Mouse (Mus musculus): ENCODE measurements at regions not wholly inside any gene's neighbourhood (a gene's known extent, or its start where the extent isn't known, plus 50 kb on each side); places are given as distances from the start of the nearest gene placed in this dataset.
A peak's percentile ranks its signal among the peaks of the same experiment; 100 is the strongest.

DNA sequence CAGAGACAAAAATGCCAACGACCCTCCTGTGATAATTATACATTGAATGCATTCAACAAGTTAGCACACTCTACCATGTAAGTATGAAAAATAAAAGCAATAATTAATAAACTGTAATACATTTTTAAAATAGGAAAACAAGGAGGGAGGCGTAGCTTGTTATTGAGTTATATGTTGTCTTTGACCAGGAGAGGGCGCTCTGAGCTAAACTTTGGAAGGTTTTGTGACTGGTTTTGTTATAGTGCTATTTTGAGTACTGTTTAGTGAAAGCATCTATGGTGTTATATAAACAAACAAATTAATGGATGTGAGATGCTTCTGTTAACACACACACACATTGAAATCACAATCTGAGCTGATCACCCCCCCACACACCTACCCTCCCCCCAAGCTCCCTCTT lies 166.6 kb upstream of the Adamts16 start:
- H3K4me1 ChIP-seq (ENCODE audit: control insufficient read depth, insufficient read depth, low read length), result no peaks in the 10 kb centered on the region
- TF ChIP-seq CTCF (IDR thresholded peaks at IDR 0.05; ENCODE audit: borderline replicate concordance, insufficient read depth, low read depth, low read length), result no peak
- TF ChIP-seq POLR2A (IDR thresholded peaks at IDR 0.05; ENCODE audit: borderline replicate concordance, insufficient read depth, low read length), result no peak
- DNase-seq, result no peak
- 14% methylated on average over 3 of the region's 3 CpGs for WGBS
- no peak overlapping the region for H3K4me3 ChIP-seq (replicated peaks; ENCODE audit: insufficient read depth, low read depth, low read length)
- no peak overlapping the region for H3K27ac ChIP-seq (ENCODE audit: insufficient read depth, low read length)
- H3K27me3 ChIP-seq (ENCODE audit: control insufficient read depth, insufficient read depth, low read length), result no peaks in the 10 kb centered on the region

DNA sequence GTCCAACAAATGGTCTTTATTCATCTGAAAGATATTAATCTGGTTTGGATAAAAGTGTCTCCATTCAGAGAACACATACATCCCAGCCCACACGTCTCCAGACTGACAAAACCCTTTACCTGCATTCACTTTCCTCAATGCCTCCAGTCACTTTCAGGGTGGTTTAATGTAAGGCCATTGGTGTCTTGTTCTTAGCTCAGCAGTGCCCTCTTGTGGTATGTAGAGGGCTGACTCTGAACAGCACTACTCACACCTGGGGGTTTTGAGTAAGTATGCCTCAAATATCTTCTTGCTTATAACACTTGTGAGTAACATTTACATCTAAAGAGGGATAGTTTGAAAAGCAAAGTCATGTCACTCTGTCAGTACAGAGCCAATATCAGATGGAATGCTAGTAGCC lies 164.5 kb upstream of the Adamts16 start:
- Histone ChIP-seq H3K4me1 (ENCODE audit: control insufficient read depth, insufficient read depth, low read length) (no peaks in the 10 kb centered on the region), H3K27me3 (ENCODE audit: control insufficient read depth, insufficient read depth, low read length) (no peaks in the 10 kb centered on the region), H3K27ac (ENCODE audit: insufficient read depth, low read length) (no peak overlapping the region), H3K4me3 (replicated peaks; ENCODE audit: insufficient read depth, low read depth, low read length) (no peak overlapping the region)
- DNase-seq, result peak; percentile 9 to 20
- WGBS, result 5% methylated on average over 1 of the region's 1 CpGs
- TF ChIP-seq POLR2A (IDR thresholded peaks at IDR 0.05; ENCODE audit: borderline replicate concordance, insufficient read depth, low read length), result no peak
- peak; percentile 40; the same call in 1 of the 2 replicates for TF ChIP-seq CTCF (IDR thresholded peaks at IDR 0.05; ENCODE audit: borderline replicate concordance, insufficient read depth, low read depth, low read length)

GRCm38 (mm10) chr13:71003517-71003916 lies 161.9 kb upstream of the Adamts16 start:
- Histone ChIP-seq H3K4me3 (replicated peaks; ENCODE audit: insufficient read depth, low read depth, low read length) (no peak overlapping the region), H3K27ac (ENCODE audit: insufficient read depth, low read length) (no peak overlapping the region), H3K4me1 (ENCODE audit: control insufficient read depth, insufficient read depth, low read length) (no peaks in the 10 kb centered on the region), H3K27me3 (ENCODE audit: control insufficient read depth, insufficient read depth, low read length) (no peaks in the 10 kb centered on the region)
- 3% methylated on average over 3 of the region's 3 CpGs for WGBS
- TF ChIP-seq POLR2A (IDR thresholded peaks at IDR 0.05; ENCODE audit: borderline replicate concordance, insufficient read depth, low read length), result no peak
- no peak for TF ChIP-seq CTCF (IDR thresholded peaks at IDR 0.05; ENCODE audit: borderline replicate concordance, insufficient read depth, low read depth, low read length)
- DNase-seq, result no peak

DNA sequence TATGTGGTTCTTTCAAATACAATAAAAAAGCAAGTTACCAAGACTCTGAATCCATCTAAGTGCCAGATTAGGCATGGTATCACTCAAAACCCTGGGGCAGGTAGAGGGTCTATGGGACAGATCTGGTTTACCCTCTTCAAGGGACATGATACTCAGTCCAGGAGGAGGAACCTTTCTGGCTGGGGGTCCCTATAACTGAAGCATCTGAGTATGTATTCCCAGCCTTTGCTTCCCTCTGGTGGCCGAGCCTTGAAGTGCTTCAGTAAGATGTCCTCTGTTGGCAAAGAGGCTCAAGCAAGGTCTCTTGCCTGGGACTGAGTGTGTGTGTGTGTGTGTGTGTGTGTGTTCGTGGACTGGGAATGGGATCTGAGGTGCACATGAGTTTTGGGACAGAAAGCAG lies 159.7 kb upstream of the Adamts16 start:
- no peak overlapping the region for H3K4me3 ChIP-seq (replicated peaks; ENCODE audit: insufficient read depth, low read depth, low read length)
- TF ChIP-seq CTCF (IDR thresholded peaks at IDR 0.05; ENCODE audit: borderline replicate concordance, insufficient read depth, low read depth, low read length), result peak; percentile 58
- TF ChIP-seq POLR2A (IDR thresholded peaks at IDR 0.05; ENCODE audit: borderline replicate concordance, insufficient read depth, low read length), result no peak
- H3K27ac ChIP-seq (ENCODE audit: insufficient read depth, low read length), result no peak overlapping the region
- no peaks in the 10 kb centered on the region for H3K27me3 ChIP-seq (ENCODE audit: control insufficient read depth, insufficient read depth, low read length)
- H3K4me1 ChIP-seq (ENCODE audit: control insufficient read depth, insufficient read depth, low read length), result no peaks in the 10 kb centered on the region
- peak; percentile 22 to 35 for DNase-seq
- WGBS, result 10% methylated on average over 2 of the region's 2 CpGs

- Histone ChIP-seq H3K4me1 (ENCODE audit: control insufficient read depth, insufficient read depth, low read length) (no peaks in the 10 kb centered on the region), H3K27me3 (ENCODE audit: control insufficient read depth, insufficient read depth, low read length) (no peaks in the 10 kb centered on the region), H3K27ac (ENCODE audit: insufficient read depth, low read length) (no peak overlapping the region), H3K4me3 (replicated peaks; ENCODE audit: insufficient read depth, low read depth, low read length) (no peak overlapping the region)
- no peak for DNase-seq
- WGBS, result 27% methylated on average over 5 of the region's 5 CpGs
- TF ChIP-seq POLR2A (IDR thresholded peaks at IDR 0.05; ENCODE audit: borderline replicate concordance, insufficient read depth, low read length), result no peak
- no peak for TF ChIP-seq CTCF (IDR thresholded peaks at IDR 0.05; ENCODE audit: borderline replicate concordance, insufficient read depth, low read depth, low read length)
These were observed 158.9 kb upstream of the Adamts16 start for GRCm38 (mm10) chr13:71000422-71001008.

DNA sequence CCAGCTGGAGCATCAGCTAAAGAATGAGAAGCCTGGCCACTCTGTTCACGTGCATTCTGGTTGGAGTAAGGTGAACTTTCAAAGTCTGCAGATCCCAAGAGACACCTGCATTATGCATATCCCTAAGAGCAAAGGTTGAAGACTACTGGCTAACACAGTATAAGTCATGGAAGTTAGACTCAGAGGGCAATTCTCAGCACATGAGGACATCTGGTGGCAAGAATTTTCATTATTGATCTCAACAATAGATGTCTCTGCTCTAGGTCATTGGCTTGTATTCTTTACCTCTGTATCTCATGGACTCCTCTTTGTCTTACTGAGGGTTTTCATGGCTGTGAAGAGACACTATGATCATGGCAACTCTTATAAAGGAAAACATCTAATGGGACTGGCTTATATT lies 151.9 kb upstream of the Adamts16 start:
- WGBS, result 74% methylated on average over 1 of the region's 1 CpGs
- DNase-seq, result no peak
- Histone ChIP-seq H3K4me1 (ENCODE audit: control insufficient read depth, insufficient read depth, low read length) (no peaks in the 10 kb centered on the region), H3K27ac (ENCODE audit: insufficient read depth, low read length) (no peak overlapping the region), H3K4me3 (replicated peaks; ENCODE audit: insufficient read depth, low read depth, low read length) (no peak overlapping the region), H3K27me3 (ENCODE audit: control insufficient read depth, insufficient read depth, low read length) (no peaks in the 10 kb centered on the region)
- TF ChIP-seq CTCF (IDR thresholded peaks at IDR 0.05; ENCODE audit: borderline replicate concordance, insufficient read depth, low read depth, low read length) (no peak), POLR2A (IDR thresholded peaks at IDR 0.05; ENCODE audit: borderline replicate concordance, insufficient read depth, low read length) (no peak)

DNA sequence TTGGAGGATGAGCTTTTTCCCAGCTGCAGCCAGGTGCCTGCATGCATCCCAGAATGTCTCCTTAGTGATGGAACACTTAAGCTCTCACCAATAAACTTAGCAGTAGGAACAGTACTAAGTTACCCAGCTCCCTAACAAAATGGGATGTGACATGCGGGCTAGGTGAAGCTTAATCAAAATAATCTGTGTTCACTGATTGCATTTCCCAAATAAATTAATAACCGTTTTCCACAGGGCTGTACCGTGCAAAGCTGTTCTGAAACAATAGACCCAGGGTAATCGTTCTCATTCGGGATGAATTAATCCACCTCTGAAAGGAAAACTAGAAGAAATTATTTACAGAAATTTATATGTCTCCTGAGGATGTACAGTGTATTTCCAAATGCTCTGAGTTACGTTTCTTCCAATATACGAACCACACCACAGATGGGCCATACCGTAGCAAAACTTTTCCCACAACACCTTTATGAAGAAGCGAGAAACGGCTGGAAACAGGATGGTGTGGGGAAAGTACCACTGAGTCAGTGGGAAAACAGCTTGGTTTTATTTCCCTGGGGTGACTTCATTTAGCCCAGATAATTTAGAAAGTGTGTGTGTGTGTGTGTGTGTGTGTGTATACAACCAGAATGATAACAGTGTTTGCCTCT lies 148.5 kb upstream of the Adamts16 start:
- no peaks in the 10 kb centered on the region for H3K27me3 ChIP-seq (ENCODE audit: control insufficient read depth, insufficient read depth, low read length)
- H3K4me3 ChIP-seq (replicated peaks; ENCODE audit: insufficient read depth, low read depth, low read length), result no peak overlapping the region
- WGBS, result 93% methylated on average over 10 of the region's 10 CpGs
- DNase-seq, result no peak
- H3K27ac ChIP-seq (ENCODE audit: insufficient read depth, low read length), result no peak overlapping the region
- no peaks in the 10 kb centered on the region for H3K4me1 ChIP-seq (ENCODE audit: control insufficient read depth, insufficient read depth, low read length)
- no peak for TF ChIP-seq CTCF (IDR thresholded peaks at IDR 0.05; ENCODE audit: borderline replicate concordance, insufficient read depth, low read depth, low read length)
- no peak for TF ChIP-seq POLR2A (IDR thresholded peaks at IDR 0.05; ENCODE audit: borderline replicate concordance, insufficient read depth, low read length)

- no peak for DNase-seq
- no peaks in the 10 kb centered on the region for H3K27me3 ChIP-seq (ENCODE audit: control insufficient read depth, insufficient read depth, low read length)
- WGBS, result 85% methylated on average over 1 of the region's 1 CpGs
- no peak for TF ChIP-seq POLR2A (IDR thresholded peaks at IDR 0.05; ENCODE audit: borderline replicate concordance, insufficient read depth, low read length)
- no peak for TF ChIP-seq CTCF (IDR thresholded peaks at IDR 0.05; ENCODE audit: borderline replicate concordance, insufficient read depth, low read depth, low read length)
- no peaks in the 10 kb centered on the region for H3K4me1 ChIP-seq (ENCODE audit: control insufficient read depth, insufficient read depth, low read length)
- H3K4me3 ChIP-seq (replicated peaks; ENCODE audit: insufficient read depth, low read depth, low read length), result no peak overlapping the region
- H3K27ac ChIP-seq (ENCODE audit: insufficient read depth, low read length), result no peak overlapping the region
These were observed 137.7 kb upstream of the Adamts16 start for GRCm38 (mm10) chr13:70979344-70979743.
